Mouse (Mus musculus): ENCODE results near the gene Rnf208.

Gene Rnf208

DNA sequence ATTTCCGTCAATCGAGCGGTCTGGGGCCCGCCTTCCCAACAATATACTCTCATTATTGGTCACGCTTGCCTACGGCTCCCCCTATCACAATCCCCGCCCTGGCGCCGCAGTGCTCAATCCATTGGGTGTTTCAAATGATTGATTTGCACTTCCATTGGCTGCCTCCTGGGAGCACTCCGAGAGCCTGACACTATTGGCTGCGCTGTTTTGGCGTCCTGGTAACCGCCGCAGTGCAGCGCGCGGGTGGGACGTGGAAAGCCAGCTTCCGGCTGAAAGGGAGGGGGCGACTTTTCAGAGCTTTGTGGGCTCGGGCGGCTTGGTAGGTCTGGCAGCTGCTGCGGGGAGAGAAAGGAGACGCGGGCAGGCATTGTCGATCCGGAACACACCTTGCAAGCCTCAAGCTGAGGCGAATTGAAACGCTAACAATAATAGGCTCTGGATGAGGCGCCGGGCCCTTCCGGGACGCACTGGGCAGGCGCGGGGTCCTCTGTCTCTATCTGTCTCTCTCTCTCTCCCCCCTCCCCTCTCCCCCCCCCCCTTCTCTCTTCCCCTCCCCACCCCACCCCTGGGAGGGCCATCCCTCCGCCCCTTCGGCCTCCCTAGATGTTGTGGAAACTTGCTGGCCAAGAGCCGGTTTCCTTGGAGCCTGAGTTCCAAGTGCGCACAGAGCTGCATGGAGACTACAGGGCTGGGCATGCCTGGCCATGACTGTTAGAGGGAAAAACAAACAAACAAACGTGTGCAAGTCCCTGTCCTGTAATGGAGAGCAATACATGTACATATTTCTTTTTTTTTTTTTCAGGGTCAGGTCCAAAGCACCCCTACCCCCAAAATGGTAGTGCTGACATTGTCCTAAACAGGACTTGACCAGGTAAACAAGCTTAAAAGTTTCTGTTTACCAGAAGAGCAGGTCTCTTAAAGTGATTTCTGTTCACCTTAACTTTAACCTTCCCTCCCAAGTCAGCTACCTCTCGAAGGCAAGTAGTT is 17.0 kb upstream of the Rnf208 start:
- peak; percentile 96 for DNase-seq (ENCODE audit: low spot score)

GRCm38 (mm10) chr2:25225811-25226379 is 16.2 kb upstream of the Rnf208 start:
- no peak for DNase-seq (ENCODE audit: low spot score)

DNA sequence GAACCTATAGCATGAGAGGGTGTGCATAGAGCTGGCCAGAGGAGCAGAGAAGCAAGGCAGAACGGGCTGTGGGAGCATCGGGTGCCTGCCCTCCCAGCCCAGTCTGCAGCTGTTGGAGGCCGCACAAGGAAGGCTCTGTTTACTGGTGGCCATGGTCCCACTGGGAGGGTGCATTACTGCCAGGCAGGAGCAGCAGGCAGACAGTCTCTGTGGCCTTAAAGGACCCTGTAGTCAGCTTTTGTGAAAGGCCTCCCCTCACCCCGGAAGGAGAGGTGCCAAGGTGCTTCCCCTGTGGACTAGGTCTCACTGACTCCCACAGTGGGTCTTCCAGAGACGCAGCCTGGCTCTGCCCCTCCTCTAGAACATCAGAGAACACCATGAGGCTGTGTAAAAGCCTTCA is 15.2 kb upstream of the Rnf208 start:
- DNase-seq (ENCODE audit: low spot score): no peak

DNA sequence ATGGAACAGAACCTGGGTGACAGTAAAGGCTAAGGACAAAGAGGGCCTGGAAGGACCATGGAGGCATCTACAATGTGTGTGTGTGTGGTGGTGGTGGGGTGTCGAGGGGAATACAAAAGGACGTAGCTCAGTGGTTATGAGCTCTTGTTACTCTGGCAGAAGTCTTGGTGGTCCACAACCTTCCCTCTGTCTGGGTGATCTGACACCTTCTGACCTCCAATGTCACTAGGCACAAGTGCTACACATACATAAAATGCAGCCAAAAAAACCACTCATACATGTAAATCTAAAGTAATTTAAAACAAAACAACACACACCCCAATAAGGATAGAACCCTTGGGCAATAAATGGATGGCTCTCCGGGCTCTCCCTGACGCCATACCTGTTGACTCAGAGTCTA is 14.6 kb upstream of the Rnf208 start:
- DNase-seq (ENCODE audit: low spot score): no peak

DNA sequence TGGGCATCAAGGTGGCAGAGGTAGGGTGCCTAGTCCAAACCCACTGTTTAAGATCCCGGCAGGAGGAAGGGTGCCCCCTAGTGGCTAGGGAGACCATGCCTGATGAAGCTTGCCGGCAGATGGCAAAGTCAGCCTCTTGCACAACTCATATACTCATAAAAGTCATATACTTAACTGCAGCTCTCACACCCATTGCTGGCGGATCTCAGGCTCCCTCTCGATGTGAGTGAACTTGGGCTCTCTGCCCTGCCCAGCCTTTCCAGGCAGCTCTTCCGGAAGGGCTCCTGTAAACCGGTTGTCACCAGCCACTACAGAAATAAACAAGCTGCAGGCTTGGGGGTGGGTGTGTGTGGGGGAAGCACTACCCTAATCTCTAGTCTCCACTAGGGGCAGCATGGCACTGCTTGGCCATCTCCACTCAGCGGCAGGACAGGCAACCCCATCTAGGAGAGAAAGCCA is 13.6 kb upstream of the Rnf208 start:
- peak; percentile 80 for DNase-seq (ENCODE audit: low spot score)

DNA sequence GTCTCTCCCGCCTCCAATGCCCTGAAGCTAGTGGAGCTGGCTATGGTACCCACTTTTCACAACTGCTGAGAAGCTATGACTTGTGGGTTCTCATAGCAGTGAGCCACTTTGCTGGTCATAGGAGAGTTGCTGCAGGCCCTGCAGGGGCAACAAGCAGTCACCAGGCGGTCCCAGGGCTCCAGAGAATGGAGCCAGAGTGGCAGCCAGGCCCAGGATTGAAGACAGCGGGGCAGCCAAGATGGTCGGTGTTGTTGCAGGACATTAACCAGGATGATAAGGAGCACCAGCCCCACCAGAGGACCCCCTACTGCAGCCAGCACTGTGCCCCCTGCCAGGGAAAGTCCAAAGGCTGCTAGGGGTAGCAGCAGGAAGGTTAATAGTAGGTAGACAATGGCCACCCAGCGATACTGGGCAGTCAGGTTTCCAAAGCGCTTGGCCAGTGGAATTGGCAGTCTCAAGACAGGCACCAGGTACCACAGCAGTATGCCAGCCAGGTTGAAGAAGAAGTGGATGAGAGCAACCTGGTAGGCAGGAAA is 13.0 kb upstream of the Rnf208 start:
- DNase-seq (ENCODE audit: low spot score): no peak

GRCm38 (mm10) chr2:25229582-25229981 is 12.5 kb upstream of the Rnf208 start:
- no peak for DNase-seq (ENCODE audit: low spot score)

DNA sequence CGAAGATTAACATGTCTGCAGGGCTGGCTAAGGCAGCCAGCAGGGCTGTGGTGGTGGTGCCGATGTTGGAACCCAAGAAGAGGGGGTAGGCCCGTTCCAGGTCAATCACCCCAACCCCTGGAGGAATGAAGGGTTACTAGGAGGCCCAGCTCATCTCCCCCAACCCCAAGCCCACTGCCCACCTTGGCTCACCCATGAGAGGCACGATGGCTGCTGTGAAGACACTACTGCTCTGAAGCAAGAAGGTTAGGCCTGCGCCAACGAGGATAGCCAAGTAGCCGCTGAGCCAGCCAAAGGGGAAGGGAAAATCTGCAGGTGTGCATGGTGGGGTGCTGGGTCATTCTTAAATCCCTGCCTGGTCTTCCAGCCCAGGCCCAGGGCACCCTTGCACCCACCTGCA is 11.5 kb upstream of the Rnf208 start:
- DNase-seq (ENCODE audit: low spot score): no peak

GRCm38 (mm10) chr2:25231038-25231437 is 11.0 kb upstream of the Rnf208 start:
- DNase-seq (ENCODE audit: low spot score): no peak

- DNase-seq (ENCODE audit: low spot score): no peak
Observed at GRCm38 (mm10) chr2:25233421-25233820, 8.6 kb upstream of the Rnf208 start.

DNA sequence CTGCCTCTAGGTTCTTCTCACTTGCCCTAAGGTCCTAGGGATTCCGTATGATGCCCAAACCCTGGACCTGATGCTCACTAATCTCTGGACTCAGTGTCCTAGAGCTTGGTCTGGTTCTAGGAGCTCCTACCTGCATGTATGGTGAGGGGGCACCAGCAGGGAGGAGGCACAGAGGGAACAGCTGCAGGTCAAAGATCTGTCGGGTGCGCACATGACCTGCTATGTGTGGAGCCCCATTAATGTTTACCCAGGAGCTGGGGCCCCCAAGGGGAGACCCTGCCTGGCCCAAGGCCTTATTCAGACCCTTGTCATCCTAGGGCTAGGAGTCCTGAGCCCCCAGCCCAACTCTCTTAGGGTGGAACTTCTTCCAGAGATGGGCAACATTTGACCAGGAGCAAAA is 8.0 kb upstream of the Rnf208 start, which contains the start of gene Slc34a3:
Slc34a3 (minus strand) TSS at position 315 of the 400 bp plus-strand sequence.
- DNase-seq (ENCODE audit: low spot score): no peak

DNA sequence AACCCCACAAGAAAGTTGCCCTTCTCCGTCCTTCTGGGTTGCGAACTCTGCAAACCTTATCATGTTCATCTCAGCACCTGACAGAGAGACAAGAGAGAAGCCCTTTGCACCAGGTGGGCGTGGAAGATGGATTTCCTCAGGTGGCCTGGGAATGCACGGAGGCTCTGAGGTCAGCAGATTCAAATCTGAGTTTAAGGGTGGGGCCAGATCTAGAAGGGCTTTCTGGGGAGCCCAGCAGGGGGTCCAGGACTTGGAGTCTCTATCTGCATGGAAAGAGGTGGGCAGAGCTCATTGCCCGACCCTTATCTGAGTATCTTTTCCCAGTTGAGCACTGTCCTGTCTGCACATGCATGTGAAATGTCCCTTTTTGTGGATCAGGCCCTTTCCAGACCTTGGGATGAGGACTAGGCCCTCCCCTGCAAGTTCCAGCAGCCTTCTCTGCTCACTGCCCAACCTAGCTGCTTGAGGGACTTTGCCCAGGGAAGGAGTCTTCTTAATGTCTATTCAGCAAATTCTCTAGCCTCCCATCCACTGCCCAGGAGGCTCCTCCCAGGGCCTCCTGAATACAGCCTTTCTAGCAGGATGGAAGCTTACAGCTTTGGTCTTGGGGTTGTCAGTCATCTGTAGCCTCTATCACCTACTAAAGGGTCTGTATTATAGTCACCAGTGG is 7.4 kb upstream of the Rnf208 start:
- no peak for DNase-seq (ENCODE audit: low spot score)

- DNase-seq (ENCODE audit: low spot score): no peak
Observed at GRCm38 (mm10) chr2:25236614-25237013, 5.4 kb upstream of the Rnf208 start, which contains the start of gene Rnf224. Gene Rnf224 (minus strand): TSS chr2:25236787.

- no peak for DNase-seq (ENCODE audit: low spot score)
Observed at GRCm38 (mm10) chr2:25237522-25237921, 4.5 kb upstream of the Rnf208 start.

DNA sequence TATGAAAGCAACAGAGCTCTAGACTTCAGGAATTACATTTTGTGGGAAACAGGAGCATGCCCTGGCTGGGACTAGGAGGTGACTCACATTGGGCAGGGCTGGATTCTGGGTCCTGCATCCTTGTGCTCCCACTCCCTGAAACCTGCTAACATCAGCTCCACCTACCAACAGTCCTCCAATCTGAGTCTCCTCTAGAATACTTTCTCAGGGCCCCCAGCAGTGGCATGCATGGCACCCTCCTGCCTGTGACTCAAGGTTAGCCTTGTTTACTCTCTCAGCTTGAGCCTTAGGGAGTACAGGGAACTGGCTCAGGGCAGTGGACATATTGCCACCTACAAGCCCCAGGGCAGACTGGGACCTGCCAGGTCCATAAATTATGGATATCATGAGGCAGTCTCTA is 3.9 kb upstream of the Rnf208 start:
- no peak for DNase-seq (ENCODE audit: low spot score)

DNA sequence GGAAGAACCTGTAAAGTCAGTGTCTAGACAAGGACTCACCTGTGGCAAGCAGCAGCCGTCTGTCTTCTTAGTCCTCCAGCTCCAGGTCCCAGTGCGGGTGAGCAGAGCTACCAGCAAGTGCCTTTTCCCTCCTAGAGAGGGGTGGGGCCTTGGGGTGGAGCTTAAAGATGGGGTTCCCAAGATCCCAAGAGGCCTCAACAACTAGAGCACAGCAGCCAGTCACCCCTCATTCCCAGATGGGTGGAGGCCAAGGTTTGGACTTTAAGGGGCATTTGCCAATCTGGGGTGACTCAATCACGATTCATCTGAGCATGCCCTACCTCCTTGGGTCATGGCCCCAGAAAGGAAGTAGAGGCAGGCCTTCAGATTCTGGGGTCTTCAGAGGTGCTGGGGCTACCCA is 2.3 kb upstream of the Rnf208 start:
- no peak for DNase-seq (ENCODE audit: low spot score)

DNA sequence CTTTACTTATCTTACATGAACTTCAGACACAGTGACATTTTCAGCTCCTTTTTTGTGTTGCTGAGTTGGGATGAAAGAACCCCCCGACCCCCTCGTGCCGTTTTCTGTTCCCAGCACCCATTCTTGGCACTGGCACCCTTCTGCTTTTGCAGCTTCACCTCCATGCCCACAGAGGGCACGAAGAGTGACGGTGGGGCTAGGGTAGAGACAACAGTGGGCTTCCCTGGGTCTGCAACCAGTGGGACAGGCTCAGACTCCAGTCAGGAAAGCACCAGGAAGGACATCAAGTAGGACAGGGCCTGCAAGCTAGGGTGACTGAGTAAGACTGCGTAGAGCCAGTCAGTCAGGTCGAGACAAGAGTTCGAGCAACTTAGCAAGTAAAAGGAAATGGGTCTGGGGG is 1.7 kb upstream of the Rnf208 start:
- no peak for DNase-seq (ENCODE audit: low spot score)

- DNase-seq (ENCODE audit: low spot score): no peak
Observed at GRCm38 (mm10) chr2:25240723-25241437, 1.2 kb upstream of the Rnf208 start.

- DNase-seq (ENCODE audit: low spot score): no peak
Observed at GRCm38 (mm10) chr2:25241438-25241775, 648 bp upstream of the Rnf208 start.

- no peak for DNase-seq (ENCODE audit: low spot score)
Observed at GRCm38 (mm10) chr2:25243342-25243741, 1.3 kb downstream of the Rnf208 start.

- DNase-seq (ENCODE audit: low spot score): no peak
Observed at GRCm38 (mm10) chr2:25244144-25244543, 2.1 kb downstream of the Rnf208 start.
